Mouse (Mus musculus) MEL (cell line): Measurements from ENCODE around the gene Slc5a10.

Experiments
- CTCF ChIP-seq, 3 experiments: IDR thresholded peaks in 2 of 3; conservative IDR thresholded peaks in 1 of 3; 2 replicates each; pipeline ENCODE4 v1.5.1; 2011 to 2012; ENCODE audit warnings: low read length in 3 of 3, low read depth in 2 of 3, mild to moderate bottlenecking in 2 of 3, improper control_type of control experiment in 1 of 3, inconsistent platforms in 1 of 3, mixed read lengths in 1 of 3, moderate library complexity in 1 of 3; ENCODE audit not compliant: control insufficient read depth in 1 of 3, insufficient read depth in 1 of 3, poor library complexity in 1 of 3, severe bottlenecking in 1 of 3
- E2F4 ChIP-seq: IDR thresholded peaks from 2 replicates; pipeline ENCODE4 v1.6.1; 2011; ENCODE audit warnings: low read depth, low read length, improper control_type of control experiment, borderline replicate concordance
- HCFC1 ChIP-seq: IDR thresholded peaks from 2 replicates; pipeline ENCODE4 v1.6.1; 2012; ENCODE audit warnings: low read depth, mild to moderate bottlenecking, inconsistent platforms, low read length, improper control_type of control experiment, moderate library complexity
- JUND ChIP-seq: IDR thresholded peaks from 2 replicates; pipeline ENCODE4 v1.6.1; 2011; ENCODE audit warnings: low read depth, mild to moderate bottlenecking, improper control_type of control experiment, low read length
- MAX ChIP-seq: IDR thresholded peaks from 2 replicates; pipeline ENCODE4 v1.6.1; 2011; ENCODE audit warnings: low read length, improper control_type of control experiment
- POLR2A ChIP-seq, 2 experiments: IDR thresholded peaks; 2 replicates each; pipeline ENCODE4 v1.6.1; 2011 to 2012; ENCODE audit warnings: low read length in 2 of 2, mild to moderate bottlenecking in 2 of 2, control low read depth in 1 of 2, improper control_type of control experiment in 1 of 2, low read depth in 1 of 2, moderate library complexity in 1 of 2; ENCODE audit not compliant: control insufficient read depth in 1 of 2, insufficient read depth in 1 of 2, poor library complexity in 1 of 2
- RAD21 ChIP-seq: IDR thresholded peaks from 2 replicates; pipeline ENCODE4 v1.6.1; 2011; ENCODE audit warnings: mild to moderate bottlenecking, low read depth, low read length, improper control_type of control experiment
- TAL1 ChIP-seq: IDR thresholded peaks from 2 replicates; pipeline ENCODE4 v1.6.1; 2012; ENCODE audit warnings: mild to moderate bottlenecking, inconsistent platforms, low read length, moderate library complexity, mixed read lengths
- TBP ChIP-seq: IDR thresholded peaks from 2 replicates; pipeline ENCODE4 v1.8.0; 2011; ENCODE audit warnings: low read depth, low read length, improper control_type of control experiment
- TCF12 ChIP-seq: IDR thresholded peaks from 2 replicates; pipeline ENCODE4 v1.6.1; 2014; ENCODE audit warnings: low read depth, mild to moderate bottlenecking, inconsistent platforms, low read length, improper control_type of control experiment, moderate library complexity

- TF ChIP-seq CTCF (IDR thresholded peaks at IDR 0.05 in 2 of 3, conservative IDR thresholded peaks at IDR 0.05 in 1 of 3; ENCODE audit: control insufficient read depth in 1 of 3, insufficient read depth in 1 of 3, low read depth in 2 of 3, low read length in 3 of 3, poor library complexity in 1 of 3, severe bottlenecking in 1 of 3) (no peak), MAX (no peak), TAL1 (no peak), POLR2A (IDR thresholded peaks at IDR 0.05; ENCODE audit: control insufficient read depth in 1 of 2, insufficient read depth in 1 of 2, low read depth in 1 of 2, low read length in 2 of 2, poor library complexity in 1 of 2) (no peak), E2F4 (no peak), TBP (no peak), RAD21 (no peak), JUND (no peak), HCFC1 (no peak), TCF12 (no peak)
These were observed 80.9 kb downstream of the Slc5a10 start for GRCm38 (mm10) chr11:61639601-61640177.
